Mouse (Mus musculus): ENCODE data around the gene Ptov1. TPM values are rescaled to one million over a fixed set of nuclear protein-coding genes. Genes with fewer than 3 reads are reported as not detected.

Gene Ptov1
- polyA plus RNA-seq, 1 experiment from 2014 or later, result 404 TPM

DNA sequence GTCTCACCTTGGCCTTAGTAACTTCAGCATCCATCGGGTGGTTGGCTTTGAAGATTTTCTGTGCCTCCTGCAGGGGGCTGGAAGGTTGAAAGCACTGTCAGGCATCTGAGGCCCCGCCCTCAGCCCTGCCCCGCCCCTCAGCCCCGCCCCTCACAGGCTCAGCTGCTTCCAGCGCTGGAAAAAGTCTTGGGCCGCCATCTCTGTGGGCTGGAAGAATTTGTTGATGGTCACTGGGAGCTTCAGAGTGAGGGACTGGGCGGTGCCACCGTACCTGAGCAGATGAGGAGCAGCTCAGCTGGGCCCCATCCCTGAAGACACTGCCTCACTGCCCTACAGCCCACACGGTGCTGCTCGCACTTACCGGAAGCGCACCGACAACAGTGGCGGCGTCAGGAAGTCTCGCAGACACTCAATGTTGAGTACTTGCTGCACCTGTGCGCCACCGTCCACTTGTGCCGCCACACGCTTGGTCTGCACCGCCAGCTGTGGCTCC is 31.7 kb upstream of the Ptov1 start:
- H3K36me3 ChIP-seq (ENCODE audit: insufficient read depth, low read length), result peaks cover 49% of the 10 kb centered on the region

DNA sequence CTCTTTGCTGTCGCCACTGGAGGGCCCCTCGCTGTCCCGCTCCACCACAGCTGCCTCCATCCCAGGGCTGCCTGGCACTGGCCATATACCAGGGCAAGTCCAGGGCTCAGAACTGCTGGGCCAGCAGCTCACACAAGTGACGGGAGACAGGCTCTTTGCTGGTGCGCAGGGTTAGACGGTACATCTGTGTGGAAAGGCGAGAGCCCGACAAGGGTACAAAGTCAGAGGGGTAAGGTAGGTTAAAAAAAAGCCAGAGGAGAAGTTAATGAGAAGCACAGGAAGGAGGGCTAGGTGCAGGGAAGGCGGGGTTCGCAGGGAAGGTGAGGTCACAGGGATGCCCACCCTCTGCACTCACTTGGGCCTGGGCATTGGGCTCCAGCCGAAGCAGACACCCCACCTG is 31.0 kb upstream of the Ptov1 start:
- ATAC-seq (ENCODE audit: low FRiP score, low TSS enrichment), result peak; percentile 16; the same call in 1 of the 2 replicates
- 83% methylated on average over 11 of the region's 11 CpGs for WGBS

More for the DNA sequence above, 31.7 kb upstream of the Ptov1 start:
- peak overlapping the region; percentile 76 for H3K27ac ChIP-seq (ENCODE audit: low read length)
- no peaks in the 10 kb centered on the region for H3K27me3 ChIP-seq (ENCODE audit: insufficient read depth, low read length)
- H3K4me3 ChIP-seq (ENCODE audit: low read length), result peak overlapping the region; percentile 38
- H3K4me2 ChIP-seq (replicated peaks; ENCODE audit: low read depth, low read length), result peak overlapping the region; percentile 60
- H3K9me3 ChIP-seq (ENCODE audit: low read length), result no peaks in the 10 kb centered on the region
- peak overlapping the region; percentile 49 for H3K9ac ChIP-seq (replicated peaks; ENCODE audit: low read length)
- peak; percentile 37; the same call in 1 of the 2 replicates for ATAC-seq (ENCODE audit: low FRiP score, low TSS enrichment)
- WGBS, result 15% methylated on average over 21 of the region's 21 CpGs
- H3K4me1 ChIP-seq (ENCODE audit: insufficient read depth, low read length), result peaks cover 34% of the 10 kb centered on the region

DNA sequence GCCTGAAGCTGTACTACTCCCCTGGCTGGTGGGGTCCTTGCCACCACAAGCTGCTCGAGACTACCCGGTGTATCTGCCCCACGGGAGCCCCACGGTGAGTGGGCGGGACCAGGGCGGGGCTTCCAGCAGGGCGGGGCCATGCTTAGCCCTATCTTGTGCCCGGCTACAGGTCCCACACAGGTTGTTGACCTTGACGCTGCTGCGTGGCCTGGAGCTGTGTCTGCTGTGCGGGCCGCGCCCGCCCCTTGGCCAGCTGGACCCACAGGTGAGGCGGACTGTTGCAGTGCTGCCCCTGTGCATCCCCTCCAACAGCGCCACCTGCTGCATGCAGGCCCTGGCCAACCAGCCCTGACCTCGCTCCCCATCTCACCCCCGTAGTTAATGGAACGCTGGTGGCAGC is 29.0 kb upstream of the Ptov1 start:
- ATAC-seq (ENCODE audit: low FRiP score, low TSS enrichment), result no peak
- 37% methylated on average over 19 of the region's 19 CpGs for WGBS

More for the DNA sequence above, 31.0 kb upstream of the Ptov1 start:
- Histone ChIP-seq H3K9ac (replicated peaks; ENCODE audit: low read length) (no peak overlapping the region), H3K9me3 (ENCODE audit: low read length) (no peaks in the 10 kb centered on the region), H3K36me3 (ENCODE audit: insufficient read depth, low read length) (peaks cover 43% of the 10 kb centered on the region), H3K27me3 (ENCODE audit: insufficient read depth, low read length) (no peaks in the 10 kb centered on the region), H3K4me1 (ENCODE audit: insufficient read depth, low read length) (peaks cover 34% of the 10 kb centered on the region), H3K4me2 (replicated peaks; ENCODE audit: low read depth, low read length) (peak overlapping the region; percentile 60; the same call in 1 of the 2 replicates), H3K4me3 (ENCODE audit: low read length) (no peak overlapping the region), H3K27ac (ENCODE audit: low read length) (peak overlapping the region; percentile 71)

DNA sequence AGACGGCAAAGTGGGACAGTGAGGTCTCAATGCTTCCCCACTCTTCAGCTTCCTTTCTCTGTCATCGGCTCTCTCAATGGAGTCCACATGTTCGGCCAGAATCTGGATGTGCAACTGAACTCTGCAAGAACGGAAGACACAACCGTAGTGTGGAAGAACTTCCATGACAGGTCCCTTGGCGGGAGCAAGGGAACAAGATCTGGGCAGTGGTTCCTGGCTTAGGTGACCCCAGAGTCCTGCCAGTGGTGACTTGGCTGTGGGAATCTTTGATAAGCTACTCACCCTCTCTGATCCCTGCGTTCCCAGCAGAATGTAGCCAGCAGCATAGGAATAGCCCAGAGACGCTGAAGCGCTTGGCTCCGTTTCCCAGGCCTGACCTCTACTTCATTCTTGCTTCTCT is 26.9 kb upstream of the Ptov1 start:
- peak overlapping the region; percentile 90 for H3K9ac ChIP-seq (replicated peaks; ENCODE audit: low read length)
- peak overlapping the region; percentile 77 for H3K4me3 ChIP-seq (ENCODE audit: low read length)
- no peak for ATAC-seq (ENCODE audit: low FRiP score, low TSS enrichment)
- peak overlapping the region; percentile 87 for H3K27ac ChIP-seq (ENCODE audit: low read length)
- no peaks in the 10 kb centered on the region for H3K9me3 ChIP-seq (ENCODE audit: low read length)
- H3K36me3 ChIP-seq (ENCODE audit: insufficient read depth, low read length), result peaks cover 17% of the 10 kb centered on the region; the same call in 1 of the 2 replicates
- H3K4me1 ChIP-seq (ENCODE audit: insufficient read depth, low read length), result peaks cover 47% of the 10 kb centered on the region
- peak overlapping the region; percentile 81 for H3K4me2 ChIP-seq (replicated peaks; ENCODE audit: low read depth, low read length)
- WGBS, result 25% methylated on average over 10 of the region's 10 CpGs
- no peaks in the 10 kb centered on the region for H3K27me3 ChIP-seq (ENCODE audit: insufficient read depth, low read length)

More for the DNA sequence above, 29.0 kb upstream of the Ptov1 start:
- no peaks in the 10 kb centered on the region for H3K27me3 ChIP-seq (ENCODE audit: insufficient read depth, low read length)
- H3K9me3 ChIP-seq (ENCODE audit: low read length), result no peaks in the 10 kb centered on the region
- H3K4me1 ChIP-seq (ENCODE audit: insufficient read depth, low read length), result peaks cover 43% of the 10 kb centered on the region
- H3K9ac ChIP-seq (replicated peaks; ENCODE audit: low read length), result peak overlapping the region; percentile 20; the same call in 1 of the 2 replicates
- H3K4me3 ChIP-seq (ENCODE audit: low read length), result no peak overlapping the region; the same call in 1 of the 2 replicates
- 0 out of 2 replicates have a peak overlapping the region, but pooled peaks have one; percentile 37 for H3K27ac ChIP-seq (ENCODE audit: low read length)
- no peak overlapping the region for H3K4me2 ChIP-seq (replicated peaks; ENCODE audit: low read depth, low read length)
- peaks cover 24% of the 10 kb centered on the region; the same call in 1 of the 2 replicates for H3K36me3 ChIP-seq (ENCODE audit: insufficient read depth, low read length)

DNA sequence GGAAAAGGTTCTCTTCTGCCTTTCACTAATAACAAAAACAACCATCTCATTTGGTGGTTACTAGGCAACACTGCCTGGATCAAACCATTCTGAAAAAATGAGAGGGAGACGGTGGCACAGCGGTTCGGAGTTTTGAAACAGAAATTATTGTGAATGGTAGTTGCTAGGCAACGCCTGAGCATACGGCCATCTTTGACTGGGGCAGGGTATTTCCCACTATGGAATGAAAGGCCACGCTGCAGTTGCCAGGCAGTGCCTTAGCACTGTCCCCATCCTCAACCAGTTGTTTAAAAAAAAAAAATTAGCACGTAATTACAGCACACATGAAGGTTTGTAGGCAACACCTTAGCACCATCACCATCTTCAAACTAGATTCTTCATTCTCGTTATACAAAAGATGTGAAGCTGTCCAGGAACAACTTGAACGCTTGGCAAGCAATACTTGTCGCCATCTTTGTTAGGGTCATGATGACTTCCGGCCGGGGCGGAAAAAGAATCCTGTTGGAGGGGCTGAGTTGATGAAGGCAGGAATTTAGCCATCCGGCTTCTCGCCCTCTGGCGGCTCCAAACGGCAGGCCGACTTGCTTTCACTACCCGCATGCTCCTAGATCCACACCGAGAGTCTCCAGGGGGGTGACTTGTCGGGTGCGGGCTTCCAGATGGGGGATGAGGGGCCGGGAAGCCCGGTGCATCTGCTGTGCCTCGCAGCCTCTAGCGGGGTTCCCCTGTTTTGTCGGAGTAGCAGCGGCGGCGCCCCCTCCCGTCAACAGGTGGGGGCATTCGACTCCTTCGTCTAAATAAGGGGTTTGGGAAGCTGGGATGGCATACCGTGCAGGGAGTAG is 26.2 kb upstream of the Ptov1 start, which contains the start of gene Fuz:
Gene Fuz, plus strand, starts transcription at position 487 of the 842 bp plus-strand sequence.
- ATAC-seq (ENCODE audit: low FRiP score, low TSS enrichment), result peak; percentile 32
- peaks cover 16% of the 10 kb centered on the region; the same call in 1 of the 2 replicates for H3K36me3 ChIP-seq (ENCODE audit: insufficient read depth, low read length)
- H3K27ac ChIP-seq (ENCODE audit: low read length), result peak within 1 kb of the TSS; percentile 87
- no peaks in the 10 kb centered on the region for H3K9me3 ChIP-seq (ENCODE audit: low read length)
- H3K4me1 ChIP-seq (ENCODE audit: insufficient read depth, low read length), result peaks cover 47% of the 10 kb centered on the region
- no peaks in the 10 kb centered on the region for H3K27me3 ChIP-seq (ENCODE audit: insufficient read depth, low read length)
- H3K4me3 ChIP-seq (ENCODE audit: low read length), result peak within 1 kb of the TSS; percentile 77
- peak within 1 kb of the TSS; percentile 90 for H3K9ac ChIP-seq (replicated peaks; ENCODE audit: low read length)
- WGBS, result 1% methylated on average over 34 of the region's 34 CpGs
- peak within 1 kb of the TSS; percentile 81 for H3K4me2 ChIP-seq (replicated peaks; ENCODE audit: low read depth, low read length)

DNA sequence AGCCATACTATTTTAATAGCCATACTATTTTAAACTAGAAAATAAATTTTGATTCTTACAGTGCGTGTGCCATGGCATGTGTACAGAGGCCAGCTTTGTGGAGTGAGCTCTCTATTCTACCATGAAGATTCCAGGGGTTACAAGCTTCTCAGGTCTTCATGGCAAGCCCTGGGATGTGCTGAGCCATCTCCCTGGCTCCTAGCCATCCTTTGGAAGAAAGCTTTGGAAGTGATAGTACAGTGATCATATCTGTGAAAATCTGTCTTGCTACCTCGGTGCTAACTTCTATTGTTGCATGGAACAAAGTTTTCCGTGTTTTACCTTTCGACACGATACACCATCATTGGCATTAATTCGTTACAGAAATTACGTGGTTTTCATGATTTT is 25.6 kb upstream of the Ptov1 start:
- peak overlapping the region; percentile 81 for H3K4me2 ChIP-seq (replicated peaks; ENCODE audit: low read depth, low read length)
- H3K27ac ChIP-seq (ENCODE audit: low read length), result peak overlapping the region; percentile 87
- no peaks in the 10 kb centered on the region for H3K9me3 ChIP-seq (ENCODE audit: low read length)
- peak overlapping the region; percentile 90; the same call in 1 of the 2 replicates for H3K9ac ChIP-seq (replicated peaks; ENCODE audit: low read length)
- WGBS, result 73% methylated on average over 7 of the region's 7 CpGs
- ATAC-seq (ENCODE audit: low FRiP score, low TSS enrichment), result no peak
- peaks cover 47% of the 10 kb centered on the region for H3K4me1 ChIP-seq (ENCODE audit: insufficient read depth, low read length)
- no peaks in the 10 kb centered on the region for H3K27me3 ChIP-seq (ENCODE audit: insufficient read depth, low read length)
- peak overlapping the region; percentile 77 for H3K4me3 ChIP-seq (ENCODE audit: low read length)
- peaks cover 10% of the 10 kb centered on the region; the same call in 1 of the 2 replicates for H3K36me3 ChIP-seq (ENCODE audit: insufficient read depth, low read length)

DNA sequence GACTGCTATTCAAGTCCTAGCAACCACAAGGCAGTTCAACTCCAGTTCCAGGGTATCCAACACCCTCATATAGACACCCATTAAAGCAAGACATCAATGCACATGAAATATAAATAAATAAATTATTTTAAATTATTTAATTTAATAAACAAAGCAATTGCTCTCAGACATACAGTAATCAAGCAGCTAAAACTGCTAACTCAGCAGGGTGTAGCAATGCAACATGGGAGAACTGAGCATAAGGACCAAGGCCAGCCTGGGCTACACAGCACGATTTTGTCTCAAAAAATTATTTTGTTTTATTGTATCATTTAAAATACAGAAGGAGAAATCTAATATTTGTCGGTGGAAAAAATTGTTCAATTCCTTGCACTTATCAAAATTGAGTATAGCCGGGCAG is 24.6 kb upstream of the Ptov1 start:
- 92% methylated on average over 3 of the region's 3 CpGs for WGBS
- no peak for ATAC-seq (ENCODE audit: low FRiP score, low TSS enrichment)
- H3K4me3 ChIP-seq (ENCODE audit: low read length), result no peak overlapping the region
- H3K27me3 ChIP-seq (ENCODE audit: insufficient read depth, low read length), result no peaks in the 10 kb centered on the region
- no peaks in the 10 kb centered on the region for H3K9me3 ChIP-seq (ENCODE audit: low read length)
- H3K36me3 ChIP-seq (ENCODE audit: insufficient read depth, low read length), result peaks cover 5% of the 10 kb centered on the region; the same call in 1 of the 2 replicates
- no peak overlapping the region for H3K9ac ChIP-seq (replicated peaks; ENCODE audit: low read length)
- peaks cover 48% of the 10 kb centered on the region for H3K4me1 ChIP-seq (ENCODE audit: insufficient read depth, low read length)
- no peak overlapping the region for H3K27ac ChIP-seq (ENCODE audit: low read length)
- H3K4me2 ChIP-seq (replicated peaks; ENCODE audit: low read depth, low read length), result no peak overlapping the region

DNA sequence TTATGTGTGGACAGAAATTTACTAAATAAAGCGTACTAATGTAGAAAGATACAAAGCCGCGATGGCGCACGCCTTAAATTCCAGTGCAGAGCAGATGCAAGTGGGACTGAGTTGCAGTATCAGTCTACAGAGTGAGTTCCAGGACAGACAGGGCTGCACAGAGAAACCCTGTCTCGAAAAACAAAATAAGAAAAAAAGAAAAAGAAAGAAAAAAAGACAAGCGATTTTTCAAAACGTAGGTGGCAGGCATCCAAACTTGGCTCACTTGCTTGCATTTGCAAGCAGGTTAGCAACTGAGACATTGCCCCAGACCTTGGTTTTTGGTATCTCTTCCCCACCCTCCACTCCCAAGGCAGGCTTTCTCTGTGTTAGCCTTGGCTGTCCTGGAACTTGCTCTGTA is 23.6 kb upstream of the Ptov1 start:
- H3K9ac ChIP-seq (replicated peaks; ENCODE audit: low read length), result 0 out of 2 replicates have a peak overlapping the region, but pooled peaks have one; percentile 56
- H3K4me1 ChIP-seq (ENCODE audit: insufficient read depth, low read length), result peaks cover 53% of the 10 kb centered on the region
- peak overlapping the region; percentile 77 for H3K4me2 ChIP-seq (replicated peaks; ENCODE audit: low read depth, low read length)
- 33% methylated on average over 8 of the region's 8 CpGs for WGBS
- no peak for ATAC-seq (ENCODE audit: low FRiP score, low TSS enrichment)
- 0 out of 2 replicates have a peak overlapping the region, but pooled peaks have one; percentile 11 for H3K4me3 ChIP-seq (ENCODE audit: low read length)
- H3K36me3 ChIP-seq (ENCODE audit: insufficient read depth, low read length), result peaks cover 9% of the 10 kb centered on the region; the same call in 1 of the 2 replicates
- H3K27me3 ChIP-seq (ENCODE audit: insufficient read depth, low read length), result no peaks in the 10 kb centered on the region
- H3K27ac ChIP-seq (ENCODE audit: low read length), result peak overlapping the region; percentile 89
- H3K9me3 ChIP-seq (ENCODE audit: low read length), result no peaks in the 10 kb centered on the region

DNA sequence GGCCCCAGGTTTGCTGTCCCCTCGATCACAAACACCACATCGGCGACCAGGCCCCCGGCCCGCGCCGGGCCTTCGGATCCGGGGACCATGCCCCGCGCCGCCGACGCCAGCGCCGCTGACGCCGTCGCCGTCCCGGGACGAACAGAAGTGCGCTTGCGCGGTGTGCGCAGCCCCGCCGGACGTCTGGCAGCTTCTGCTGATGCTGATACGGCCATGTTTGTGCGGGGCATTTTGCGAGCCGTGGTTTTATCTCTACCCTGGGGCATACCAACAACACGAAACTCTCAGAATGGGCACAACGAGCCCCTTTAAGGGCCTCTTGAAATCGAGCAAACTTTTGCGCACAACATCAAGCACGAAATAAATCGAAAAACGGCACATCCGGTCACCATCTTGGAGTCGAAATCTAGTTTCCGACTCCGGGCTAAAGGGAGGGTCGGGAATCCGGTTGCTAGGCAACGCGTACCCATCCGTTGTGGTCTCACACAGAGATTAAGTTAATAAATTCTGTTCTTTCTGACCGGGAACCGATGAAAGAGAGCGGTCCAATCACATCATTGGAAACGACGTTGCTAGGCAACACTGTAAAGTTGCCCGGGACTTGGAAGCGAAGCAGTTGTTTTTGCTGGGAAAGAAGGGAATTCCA is 22.8 kb upstream of the Ptov1 start, which contains the start of gene Med25:
Gene Med25, minus strand, starts transcription at position 437 of the 646 bp plus-strand sequence.
- under 1% methylated on average over 56 of the region's 56 CpGs for WGBS
- peaks cover 49% of the 10 kb centered on the region for H3K4me1 ChIP-seq (ENCODE audit: insufficient read depth, low read length)
- H3K4me2 ChIP-seq (replicated peaks; ENCODE audit: low read depth, low read length), result peak within 1 kb of the TSS; percentile 77
- peak; percentile 79 for ATAC-seq (ENCODE audit: low FRiP score, low TSS enrichment)
- H3K9me3 ChIP-seq (ENCODE audit: low read length), result no peaks in the 10 kb centered on the region
- H3K9ac ChIP-seq (replicated peaks; ENCODE audit: low read length), result peak within 1 kb of the TSS; percentile 94
- peaks cover 9% of the 10 kb centered on the region; the same call in 1 of the 2 replicates for H3K36me3 ChIP-seq (ENCODE audit: insufficient read depth, low read length)
- H3K27ac ChIP-seq (ENCODE audit: low read length), result peak within 1 kb of the TSS; percentile 99
- H3K27me3 ChIP-seq (ENCODE audit: insufficient read depth, low read length), result no peaks in the 10 kb centered on the region
- H3K4me3 ChIP-seq (ENCODE audit: low read length), result peak within 1 kb of the TSS; percentile 91

Measured in kidney, embryonic 16.5 days (tissue).